Comparison of ENCODE assay signal across 9 mouse cellular contexts in the genomic region with DNA sequence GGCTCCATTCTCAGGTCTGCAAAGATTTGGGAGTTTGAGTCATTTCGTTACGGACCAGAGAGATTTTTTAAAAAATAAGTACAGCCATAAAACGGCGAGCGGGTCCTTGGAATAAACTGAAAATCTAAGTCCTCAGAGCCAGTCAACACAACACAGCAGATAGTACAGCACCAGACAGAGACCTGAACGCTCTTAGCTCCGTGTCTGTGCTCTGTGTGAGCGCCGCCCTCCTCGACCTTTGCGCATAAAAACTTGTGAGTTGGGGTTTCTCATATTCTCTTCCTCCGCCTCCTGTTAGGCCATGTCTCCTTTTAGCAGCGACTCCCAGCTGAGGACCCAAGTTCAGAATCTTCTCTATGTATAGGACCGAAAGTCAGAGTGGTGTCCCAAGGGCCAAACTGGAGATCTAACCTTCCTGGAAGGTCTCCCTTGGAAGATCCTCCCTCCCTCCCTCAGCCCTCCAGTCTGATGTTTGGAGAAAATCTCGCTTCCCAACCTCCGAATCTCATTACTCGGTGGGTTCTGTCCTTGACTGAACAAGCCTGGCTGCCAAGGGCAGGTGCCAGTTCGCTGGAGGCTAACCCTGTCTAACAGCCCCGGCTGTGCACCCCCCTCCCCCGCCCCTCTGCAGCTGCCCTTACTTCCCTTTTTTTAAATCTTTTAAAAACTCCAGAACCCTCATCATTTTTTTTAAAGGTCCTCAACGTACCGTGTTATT.
DNase-seq lines count a peak whose midpoint lies in the region; ATAC-seq and TF ChIP-seq lines count a peak whose summit lies in the region.
"Had no signal": no experiment of that assay in that cellular context is flagged by ENCODE, and none has a peak within 500 bp of the region (broad histone marks: within the 10 kb centered on the region; RNA-seq: fewer than 3 reads in every experiment).

No protein-coding gene starts in this region.

- WGBS in lung, postnatal 0 days = 4% methylated on average over 22 of the region's 22 CpGs
- WGBS in embryonic facial prominence, embryonic 14.5 days = 1% methylated on average over 22 of the region's 22 CpGs
- under 1% methylated on average over 22 of the region's 22 CpGs for WGBS in limb, embryonic 13.5 days

- no peak for TF ChIP-seq CTCF in lung, postnatal 0 days (IDR thresholded peaks at IDR 0.05)

- no peaks in the 10 kb centered on the region for H3K9me3 ChIP-seq in lung, postnatal 0 days (ENCODE audit: low read length)
- H3K9me3 ChIP-seq in embryonic facial prominence, embryonic 14.5 days (ENCODE audit: control insufficient read depth, low read length) = no peaks in the 10 kb centered on the region
- H3K9me3 ChIP-seq in limb, embryonic 13.5 days = no peaks in the 10 kb centered on the region

- ATAC-seq in lung, postnatal 0 days = no peak
- ATAC-seq in embryonic facial prominence, embryonic 14.5 days (ENCODE audit: low read depth) = 0 out of 2 replicates have a peak, but pooled peaks have one; percentile 45
- peak; percentile 61; the same call in 1 of the 2 replicates for ATAC-seq in limb, embryonic 13.5 days (ENCODE audit: low FRiP score, low read depth)
- ATAC-seq in inflammation-experienced regulatory T-cells, adult 6 months = no peak

- peaks cover 4% of the 10 kb centered on the region; the same call in 1 of the 2 replicates for H3K4me1 ChIP-seq in lung, postnatal 0 days (ENCODE audit: insufficient read depth, low read depth, low read length)
- H3K4me1 ChIP-seq in embryonic facial prominence, embryonic 14.5 days (ENCODE audit: control insufficient read depth, insufficient read depth, low read length) = 0 out of 2 replicates have a peak, but pooled peaks cover 3% of the 10 kb centered on the region
- peaks cover 24% of the 10 kb centered on the region for H3K4me1 ChIP-seq in limb, embryonic 13.5 days

- no peak overlapping the region for H3K27ac ChIP-seq in lung, postnatal 0 days (ENCODE audit: low read length)
- H3K27ac ChIP-seq in embryonic facial prominence, embryonic 14.5 days (replicated peaks; ENCODE audit: low read depth, low read length) = no peak overlapping the region
- no peak overlapping the region for H3K27ac ChIP-seq in limb, embryonic 13.5 days

- no peak for TF ChIP-seq EP300 in lung, postnatal 0 days (IDR thresholded peaks at IDR 0.05)

- H3K4me3 ChIP-seq in lung, postnatal 0 days (ENCODE audit: low read depth, low read length) = peak overlapping the region; percentile 28
- peak overlapping the region; percentile 24 for H3K4me3 ChIP-seq in embryonic facial prominence, embryonic 14.5 days (ENCODE audit: low read depth, low read length)
- H3K4me3 ChIP-seq in limb, embryonic 13.5 days = peak overlapping the region; percentile 34
- H3K4me3 ChIP-seq: erythroblast, embryonic 14.5 days had no signal

- H3K27me3 ChIP-seq in lung, postnatal 0 days (replicated peaks; ENCODE audit: insufficient read depth, low read length) = peaks cover 31% of the 10 kb centered on the region; the same call in 1 of the 2 replicates
- peaks cover 75% of the 10 kb centered on the region for H3K27me3 ChIP-seq in embryonic facial prominence, embryonic 14.5 days (replicated peaks; ENCODE audit: control insufficient read depth, insufficient read depth, low read length)
- peaks cover 76% of the 10 kb centered on the region for H3K27me3 ChIP-seq in limb, embryonic 13.5 days

- no peak overlapping the region for H3K9ac ChIP-seq in lung, postnatal 0 days (replicated peaks; ENCODE audit: low read depth)
- H3K9ac ChIP-seq in embryonic facial prominence, embryonic 14.5 days (ENCODE audit: low read depth, low read length) = peak overlapping the region; percentile 2; the same call in 1 of the 2 replicates
- H3K9ac ChIP-seq in limb, embryonic 13.5 days = peak overlapping the region; percentile 36

- DNase-seq in lung, postnatal 0 days (ENCODE audit: low spot score) = no peak
- DNase-seq in lung, adult 18-20 months = no peak
- DNase-seq in embryonic facial prominence, embryonic 14.5 days (ENCODE audit: low spot score) = peak; percentile 45
- peak; percentile 58 for DNase-seq in retina, embryonic 14.5 days (ENCODE audit: low spot score)
- no peak for DNase-seq in c-Kit-positive CD71-positive TER-119-positive erythroid progenitor cells, embryonic 14.5 days (ENCODE audit: low spot score)
- no peak for DNase-seq in testis, postnatal 10 days (ENCODE audit: low spot score)

- no peaks in the 10 kb centered on the region for H3K36me3 ChIP-seq in lung, postnatal 0 days (ENCODE audit: insufficient read depth, low read length)
- no peaks in the 10 kb centered on the region for H3K36me3 ChIP-seq in embryonic facial prominence, embryonic 14.5 days (ENCODE audit: control insufficient read depth, insufficient read depth, low read length)
- H3K36me3 ChIP-seq in limb, embryonic 13.5 days = no peaks in the 10 kb centered on the region

- H3K4me2 ChIP-seq in lung, postnatal 0 days (replicated peaks; ENCODE audit: low read depth, low read length) = peak overlapping the region; percentile 43
- peak overlapping the region; percentile 54 for H3K4me2 ChIP-seq in embryonic facial prominence, embryonic 14.5 days (ENCODE audit: low read depth, low read length)
- peak overlapping the region; percentile 69 for H3K4me2 ChIP-seq in limb, embryonic 13.5 days (replicated peaks)

Comparison
In these comparisons a context has a peak if more than half of its experiments do, and no peak if none do; other contexts are left out.
1. ATAC-seq: peak in embryonic facial prominence, embryonic 14.5 days (single experiment) and limb, embryonic 13.5 days (single experiment); none in lung, postnatal 0 days (single experiment) and inflammation-experienced regulatory T-cells, adult 6 months (single experiment).
2. DNase-seq: peak in embryonic facial prominence, embryonic 14.5 days (single experiment) and retina, embryonic 14.5 days (single experiment); none in lung, postnatal 0 days (single experiment), lung, adult 18-20 months (0 of 2), c-Kit-positive CD71-positive TER-119-positive erythroid progenitor cells, embryonic 14.5 days (single experiment) and testis, postnatal 10 days (single experiment).
3. Peak in every context shown above with its lines, with median percentiles within 50 percentile points of each other: H3K4me2 ChIP-seq and H3K4me3 ChIP-seq.